21 mouse cellular contexts compared by ENCODE assay signal in the genomic region with DNA sequence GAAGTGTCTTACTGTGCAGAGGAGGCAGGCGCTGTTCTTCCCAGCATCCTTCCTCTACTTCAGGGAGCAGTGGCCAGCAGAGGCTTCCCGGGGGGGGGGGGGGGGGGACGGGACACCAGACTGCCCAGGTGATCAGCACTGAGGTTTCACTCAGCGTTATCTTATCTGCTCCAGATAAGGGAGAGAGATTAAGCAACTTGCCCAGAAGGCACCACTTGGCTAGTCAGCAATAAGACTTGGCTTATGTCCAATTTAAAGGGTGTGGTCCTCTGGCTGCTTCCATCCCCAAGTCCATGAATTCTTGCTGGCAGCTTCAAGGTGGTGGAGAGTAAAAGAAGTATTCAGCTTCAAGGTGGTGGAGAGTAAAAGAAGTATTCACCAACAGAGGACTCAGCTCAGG.
A peak's percentile ranks its signal among the peaks of the same experiment; 100 is the strongest.
DNase-seq lines count a peak whose midpoint lies in the region; ATAC-seq and TF ChIP-seq lines count a peak whose summit lies in the region.
"Had no signal": no experiment of that assay in that cellular context is flagged by ENCODE, and none has a peak within 500 bp of the region (broad histone marks: within the 10 kb centered on the region; RNA-seq: fewer than 3 reads in every experiment).

No protein-coding gene starts in this region.

- no peak overlapping the region for H3K9ac ChIP-seq in lung, postnatal 0 days (replicated peaks; ENCODE audit: low read depth)
- no peak overlapping the region for H3K9ac ChIP-seq in intestine, postnatal 0 days (ENCODE audit: low read depth, low read length)
- H3K9ac ChIP-seq in forebrain, embryonic 15.5 days (replicated peaks), result no peak overlapping the region
- H3K9ac ChIP-seq: embryonic facial prominence, embryonic 12.5 days; hindbrain, embryonic 12.5 days had no signal

- H3K36me3 ChIP-seq in lung, postnatal 0 days (ENCODE audit: insufficient read depth, low read length), result no peaks in the 10 kb centered on the region
- H3K36me3 ChIP-seq in intestine, postnatal 0 days (ENCODE audit: control insufficient read depth, insufficient read depth), result no peaks in the 10 kb centered on the region
- no peaks in the 10 kb centered on the region for H3K36me3 ChIP-seq in forebrain, embryonic 15.5 days
- H3K36me3 ChIP-seq: embryonic facial prominence, embryonic 12.5 days; heart, embryonic 10.5 days; hindbrain, embryonic 12.5 days had no signal

- peak; percentile 33; the same call in 1 of the 2 replicates for TF ChIP-seq EP300 in lung, postnatal 0 days (IDR thresholded peaks at IDR 0.05)

- 19% methylated on average over 2 of the region's 4 CpGs for WGBS in lung, postnatal 0 days
- WGBS in intestine, postnatal 0 days, result 32% methylated on average over 4 of the region's 4 CpGs
- WGBS in forebrain, embryonic 15.5 days, result 65% methylated on average over 4 of the region's 4 CpGs

- H3K4me1 ChIP-seq in lung, postnatal 0 days (ENCODE audit: insufficient read depth, low read depth, low read length), result no peaks in the 10 kb centered on the region
- H3K4me1 ChIP-seq in intestine, postnatal 0 days (replicated peaks; ENCODE audit: control insufficient read depth, insufficient read depth, low read length), result no peaks in the 10 kb centered on the region
- H3K4me1 ChIP-seq in forebrain, embryonic 15.5 days, result no peaks in the 10 kb centered on the region
- H3K4me1 ChIP-seq: hindbrain, embryonic 12.5 days had no signal

- no peak overlapping the region for H3K27ac ChIP-seq in lung, postnatal 0 days (ENCODE audit: low read length)
- no peak overlapping the region for H3K27ac ChIP-seq in intestine, postnatal 0 days (ENCODE audit: low read depth, low read length)
- no peak overlapping the region for H3K27ac ChIP-seq in forebrain, embryonic 15.5 days (replicated peaks)
- H3K27ac ChIP-seq: embryonic facial prominence, embryonic 12.5 days; heart, embryonic 10.5 days; hindbrain, embryonic 12.5 days had no signal

- H3K4me3 ChIP-seq in lung, postnatal 0 days (ENCODE audit: low read depth, low read length), result no peak overlapping the region
- H3K4me3 ChIP-seq in intestine, postnatal 0 days (ENCODE audit: low read depth, low read length), result no peak overlapping the region
- H3K4me3 ChIP-seq in forebrain, embryonic 15.5 days, result no peak overlapping the region
- H3K4me3 ChIP-seq: embryonic facial prominence, embryonic 12.5 days; heart, embryonic 10.5 days; hindbrain, embryonic 12.5 days had no signal

- ATAC-seq in lung, postnatal 0 days, result peak; percentile 40
- peak; percentile 56 for ATAC-seq in intestine, postnatal 0 days
- ATAC-seq in forebrain, embryonic 15.5 days (replicated peaks), result no peak
- ATAC-seq: forebrain, embryonic 16.5 days had no signal

- DNase-seq in lung, postnatal 0 days (ENCODE audit: low spot score), result peak; percentile 28
- DNase-seq in lung, postnatal 14 days, result no peak
- DNase-seq in 416B (ENCODE audit: low read depth), result peak; percentile 3
- peak; percentile 14 for DNase-seq in MN1 (ENCODE audit: low spot score)
- no peak for DNase-seq in kidney, adult 8-10 months
- no peak for DNase-seq in left cerebral cortex, adult 11 months (ENCODE audit: low spot score)
- DNase-seq: adrenal gland, postnatal 10 days; cerebellum, adult 11 months; cerebellum, adult 9-10 months; cerebellum, postnatal 25 days; gastrocnemius, postnatal 10 days; heart, adult 18-20 months; heart, postnatal 10 days; heart, postnatal 4 days had no signal

- no peaks in the 10 kb centered on the region for H3K27me3 ChIP-seq in lung, postnatal 0 days (replicated peaks; ENCODE audit: insufficient read depth, low read length)
- peaks cover 24% of the 10 kb centered on the region for H3K27me3 ChIP-seq in intestine, postnatal 0 days (replicated peaks; ENCODE audit: control insufficient read depth, insufficient read depth, low read length)
- no peaks in the 10 kb centered on the region for H3K27me3 ChIP-seq in forebrain, embryonic 15.5 days
- H3K27me3 ChIP-seq: CH12.LX; embryonic facial prominence, embryonic 12.5 days; hindbrain, embryonic 12.5 days had no signal

- no peak overlapping the region for H3K4me2 ChIP-seq in lung, postnatal 0 days (replicated peaks; ENCODE audit: low read depth, low read length)
- no peak overlapping the region for H3K4me2 ChIP-seq in intestine, postnatal 0 days (replicated peaks; ENCODE audit: low read depth)
- H3K4me2 ChIP-seq in forebrain, embryonic 15.5 days (replicated peaks), result no peak overlapping the region
- H3K4me2 ChIP-seq: embryonic facial prominence, embryonic 12.5 days; hindbrain, embryonic 12.5 days had no signal

- no peaks in the 10 kb centered on the region for H3K9me3 ChIP-seq in lung, postnatal 0 days (ENCODE audit: low read length)
- H3K9me3 ChIP-seq in intestine, postnatal 0 days (ENCODE audit: control insufficient read depth), result no peaks in the 10 kb centered on the region
- H3K9me3 ChIP-seq in forebrain, embryonic 15.5 days, result no peaks in the 10 kb centered on the region
- H3K9me3 ChIP-seq: embryonic facial prominence, embryonic 12.5 days; heart, embryonic 10.5 days; hindbrain, embryonic 12.5 days had no signal

- TF ChIP-seq CTCF in lung, postnatal 0 days (IDR thresholded peaks at IDR 0.05), result no peak
- TF ChIP-seq CTCF in intestine, postnatal 0 days (IDR thresholded peaks at IDR 0.05; ENCODE audit: low read depth), result no peak

Comparison
In these comparisons a context has a peak if more than half of its experiments do, and no peak if none do; other contexts are left out.
1. DNase-seq: peak in lung, postnatal 0 days (single experiment), 416B (single experiment) and MN1 (single experiment); none in lung, postnatal 14 days (single experiment), kidney, adult 8-10 months (0 of 2) and left cerebral cortex, adult 11 months (single experiment).